Mouse (Mus musculus) brain, embryonic 14.5 days (tissue): ENCODE measurements around the gene Dgka. TPM values are rescaled to one million over a fixed set of nuclear protein-coding genes. Genes with fewer than 3 reads are reported as not detected.
"Not testable (repeated sequence)": the region's sequence is repeated elsewhere in the genome, so short reads cannot be mapped to it uniquely, and the experiment has no call there.

ENCODE experiments used
- DNase-seq: peaks from one replicate; pipeline ENCODE4 v3.0.0-alpha.2; 2011; ENCODE audit warnings: low read depth
- CTCF ChIP-seq: fragments of 200-500 bp; IDR thresholded peaks from 2 replicates; pipeline ENCODE4 v1.5.1; 2012; ENCODE audit warnings: inconsistent platforms, mild to moderate bottlenecking, moderate library complexity, borderline replicate concordance; ENCODE audit not compliant: insufficient read depth, insufficient read length; ENCODE audit errors: extremely low read depth
- POLR2A ChIP-seq: fragments of 200-500 bp; IDR thresholded peaks from 2 replicates; pipeline ENCODE4 v1.6.1; 2012; ENCODE audit warnings: mild to moderate bottlenecking, inconsistent platforms, borderline replicate concordance; ENCODE audit not compliant: poor library complexity, insufficient read depth, insufficient read length, severe bottlenecking; ENCODE audit errors: extremely low read depth
- polyA plus RNA-seq: library from polyadenylated mRNA; depleted of rRNA; stranded (reverse); fragments of >200 nt; gene quantifications from 2 replicates; pipeline ENCODE4 v1.2.3, GENCODE M21; 2012

Gene Dgka
- polyA plus RNA-seq, 1 experiment, result 8.6 TPM

GRCm38 (mm10) chr10:128731002-128731433 is 13.6 kb downstream of the Dgka start:
- TF ChIP-seq POLR2A (no peak), CTCF (peak; percentile 83)
- DNase-seq, result peak; percentile 71

- DNase-seq, result no peak
- TF ChIP-seq CTCF, result no peak
- no peak for TF ChIP-seq POLR2A
These were observed 16.6 kb downstream of the Dgka start for GRCm38 (mm10) chr10:128728059-128728458.

GRCm38 (mm10) chr10:128725466-128725865 is 19.2 kb downstream of the Dgka start:
- DNase-seq, result not testable (repeated sequence)

GRCm38 (mm10) chr10:128715559-128716537 is 28.8 kb downstream of the Dgka start:
- no peak for DNase-seq
- TF ChIP-seq CTCF, result no peak
- TF ChIP-seq POLR2A, result no peak

GRCm38 (mm10) chr10:128711318-128711717 is 33.3 kb downstream of the Dgka start:
- DNase-seq, result not testable (repeated sequence)

GRCm38 (mm10) chr10:128705317-128705693 is 39.4 kb downstream of the Dgka start:
- TF ChIP-seq POLR2A (no peak), CTCF (no peak)
- no peak for DNase-seq

GRCm38 (mm10) chr10:128704491-128705316 is 40.0 kb downstream of the Dgka start, which contains the start of gene Cdk2:
Cdk2 (minus strand) TSS chr10:128705031.
- DNase-seq, result peak; percentile 96
- TF ChIP-seq POLR2A, result peak; percentile 22; the same call in 1 of the 2 replicates
- TF ChIP-seq CTCF, result no peak

- no peak for TF ChIP-seq CTCF
- no peak for TF ChIP-seq POLR2A
- DNase-seq, result no peak
These were observed 40.8 kb downstream of the Dgka start, which contains the start of gene Pmel for GRCm38 (mm10) chr10:128703895-128704294. Pmel (plus strand) TSS chr10:128704195.

GRCm38 (mm10) chr10:128702328-128703007 is 42.2 kb downstream of the Dgka start:
- no peak for DNase-seq

GRCm38 (mm10) chr10:128700712-128701111 is 43.9 kb downstream of the Dgka start:
- no peak for DNase-seq
- no peak for TF ChIP-seq POLR2A

More at GRCm38 (mm10) chr10:128702328-128703007, 42.2 kb downstream of the Dgka start:
- TF ChIP-seq POLR2A (no peak), CTCF (no peak)

GRCm38 (mm10) chr10:128699611-128700010 is 45.0 kb downstream of the Dgka start:
- no peak for TF ChIP-seq CTCF
- TF ChIP-seq POLR2A, result no peak
- no peak for DNase-seq
